Mouse (Mus musculus): ENCODE measurements around the gene Pou3f3.

DNA sequence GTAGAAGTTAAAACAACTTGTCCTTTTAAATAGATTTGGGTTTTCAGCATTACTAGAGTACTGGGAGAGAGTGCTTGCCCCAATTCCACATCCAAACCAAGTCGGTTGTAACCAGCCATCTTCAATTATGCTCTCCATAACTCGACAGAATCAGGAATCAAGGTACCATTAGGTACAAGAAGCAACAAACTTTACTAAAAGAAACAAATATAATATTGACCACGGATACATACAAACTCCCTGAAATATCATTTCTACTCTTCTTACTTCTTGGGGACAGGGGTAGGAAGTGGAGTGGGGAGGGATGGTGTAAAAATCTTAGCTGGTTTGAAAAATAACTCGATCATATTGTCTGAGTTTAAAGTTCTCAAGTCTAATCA lies 16.7 kb downstream of the Pou3f3 start:
- TF ChIP-seq CTCF (IDR thresholded peaks at IDR 0.05; ENCODE audit: borderline replicate concordance, insufficient read depth, low read length) (no peak), POLR2A (IDR thresholded peaks at IDR 0.05; ENCODE audit: low read depth, low read length) (no peak)
